Mouse (Mus musculus) spleen, postnatal 10 days (tissue): ENCODE data around the gene Cep85l.

Experiments
- DNase-seq, 2 experiments: peaks; one replicate each; pipeline ENCODE4 v3.0.0; 2021 to 2022; ENCODE audit warnings: low spot score in 2 of 2

The Cep85l gene

GRCm38 (mm10) chr10:53342166-53342728 is 37.5 kb downstream of the Cep85l start:
- no peak for DNase-seq

GRCm38 (mm10) chr10:53341288-53341965 is 38.3 kb downstream of the Cep85l start:
- no peak for DNase-seq

- no peak for DNase-seq
Observed at GRCm38 (mm10) chr10:53339045-53339444, 40.7 kb downstream of the Cep85l start.

- DNase-seq = no peak
Observed at GRCm38 (mm10) chr10:53337162-53337923, 42.4 kb downstream of the Cep85l start, which contains the start of gene Pln. TSS of gene Pln (plus strand) at chr10:53337667.

- no peak for DNase-seq
Observed at GRCm38 (mm10) chr10:53335974-53336373, 43.8 kb downstream of the Cep85l start.

- DNase-seq = no peak
Observed at GRCm38 (mm10) chr10:53335266-53335665, 44.5 kb downstream of the Cep85l start.

GRCm38 (mm10) chr10:53332752-53333151 is 47.0 kb downstream of the Cep85l start:
- no peak for DNase-seq

GRCm38 (mm10) chr10:53329257-53329656 is 50.5 kb downstream of the Cep85l start:
- DNase-seq = no peak

GRCm38 (mm10) chr10:53326367-53326766 is 53.4 kb downstream of the Cep85l start:
- DNase-seq = no peak

GRCm38 (mm10) chr10:53324663-53325062 is 55.1 kb downstream of the Cep85l start:
- no peak for DNase-seq

- DNase-seq = no peak
Observed at GRCm38 (mm10) chr10:53323367-53323766, 56.4 kb downstream of the Cep85l start.

- DNase-seq = no peak
Observed at GRCm38 (mm10) chr10:53306674-53307073, 73.1 kb downstream of the Cep85l start.

- DNase-seq = no peak
Observed at GRCm38 (mm10) chr10:53305867-53306266, 73.9 kb downstream of the Cep85l start.

- no peak for DNase-seq
Observed at GRCm38 (mm10) chr10:53285147-53285546, 94.6 kb downstream of the Cep85l start.

GRCm38 (mm10) chr10:53272228-53272627 is 107.5 kb downstream of the Cep85l start:
- no peak for DNase-seq

GRCm38 (mm10) chr10:53262021-53262420 is 117.7 kb downstream of the Cep85l start:
- no peak for DNase-seq

GRCm38 (mm10) chr10:53235381-53235780 is 144.4 kb downstream of the Cep85l start:
- no peak for DNase-seq

GRCm38 (mm10) chr10:53234683-53235082 is 145.1 kb downstream of the Cep85l start:
- DNase-seq = no peak

GRCm38 (mm10) chr10:53234086-53234613 is 145.6 kb downstream of the Cep85l start:
- no peak for DNase-seq

GRCm38 (mm10) chr10:53230809-53231208 is 148.9 kb downstream of the Cep85l start:
- no peak for DNase-seq

- no peak for DNase-seq
Observed at GRCm38 (mm10) chr10:53229190-53229589, 150.6 kb downstream of the Cep85l start.
